Mouse (Mus musculus): ENCODE measurements around the gene Vwa8.
"Not testable (repeated sequence)": the region's sequence is repeated elsewhere in the genome, so short reads cannot be mapped to it uniquely, and the experiment has no call there.

The Vwa8 gene

GRCm38 (mm10) chr14:78984296-78984695 lies 135.4 kb downstream of the Vwa8 start:
- no peak for DNase-seq (ENCODE audit: low spot score in 2 of 2)

- no peak for DNase-seq (ENCODE audit: low spot score in 2 of 2)
Observed at GRCm38 (mm10) chr14:78987543-78987942, 138.7 kb downstream of the Vwa8 start.

GRCm38 (mm10) chr14:78992456-78992855 lies 143.6 kb downstream of the Vwa8 start:
- DNase-seq (ENCODE audit: low spot score in 2 of 2) = no peak

- no peak for DNase-seq (ENCODE audit: low spot score in 2 of 2)
Observed at GRCm38 (mm10) chr14:78993515-78993914, 144.7 kb downstream of the Vwa8 start.

GRCm38 (mm10) chr14:78996359-78996758 lies 147.5 kb downstream of the Vwa8 start:
- no peak for DNase-seq (ENCODE audit: low spot score in 2 of 2)

- no peak for DNase-seq (ENCODE audit: low spot score in 2 of 2)
Observed at GRCm38 (mm10) chr14:79003576-79003975, 154.7 kb downstream of the Vwa8 start.

- not testable (repeated sequence) for DNase-seq (ENCODE audit: low spot score in 2 of 2)
Observed at GRCm38 (mm10) chr14:79017710-79018109, 168.9 kb downstream of the Vwa8 start.

GRCm38 (mm10) chr14:79018564-79018963 lies 169.7 kb downstream of the Vwa8 start:
- DNase-seq (ENCODE audit: low spot score in 2 of 2) = no peak

GRCm38 (mm10) chr14:79021725-79022124 lies 172.9 kb downstream of the Vwa8 start:
- peak in 1 of 2 experiments; percentile 7 for DNase-seq (ENCODE audit: low spot score in 2 of 2)

- DNase-seq (ENCODE audit: low spot score in 2 of 2) = no peak
Observed at GRCm38 (mm10) chr14:79028996-79029575, 180.2 kb downstream of the Vwa8 start.

GRCm38 (mm10) chr14:79030715-79031114 lies 181.9 kb downstream of the Vwa8 start:
- no peak for DNase-seq (ENCODE audit: low spot score in 2 of 2)

GRCm38 (mm10) chr14:79031230-79031740 lies 182.4 kb downstream of the Vwa8 start:
- no peak for DNase-seq (ENCODE audit: low spot score in 2 of 2)

GRCm38 (mm10) chr14:79033396-79033795 lies 184.5 kb downstream of the Vwa8 start:
- no peak for DNase-seq (ENCODE audit: low spot score in 2 of 2)

GRCm38 (mm10) chr14:79034511-79034913 lies 185.7 kb downstream of the Vwa8 start:
- DNase-seq (ENCODE audit: low spot score in 2 of 2) = no peak

GRCm38 (mm10) chr14:79035575-79035974 lies 186.7 kb downstream of the Vwa8 start:
- no peak for DNase-seq (ENCODE audit: low spot score in 2 of 2)

GRCm38 (mm10) chr14:79047186-79047585 lies 198.3 kb downstream of the Vwa8 start:
- no peak for DNase-seq (ENCODE audit: low spot score in 2 of 2)

GRCm38 (mm10) chr14:79047956-79048355 lies 199.1 kb downstream of the Vwa8 start:
- no peak for DNase-seq (ENCODE audit: low spot score in 2 of 2)

GRCm38 (mm10) chr14:79049544-79049943 lies 200.7 kb downstream of the Vwa8 start:
- DNase-seq (ENCODE audit: low spot score in 2 of 2) = no peak

GRCm38 (mm10) chr14:79065636-79066035 lies 216.8 kb downstream of the Vwa8 start:
- no peak for DNase-seq (ENCODE audit: low spot score in 2 of 2)

- no peak for DNase-seq (ENCODE audit: low spot score in 2 of 2)
Observed at GRCm38 (mm10) chr14:79069515-79069914, 220.7 kb downstream of the Vwa8 start.

- no peak for DNase-seq (ENCODE audit: low spot score in 2 of 2)
Observed at GRCm38 (mm10) chr14:79074786-79075185, 225.9 kb downstream of the Vwa8 start.

- peak in 1 of 2 experiments; percentile 46 for DNase-seq (ENCODE audit: low spot score in 2 of 2)
Observed at GRCm38 (mm10) chr14:79076560-79077300, 227.9 kb downstream of the Vwa8 start.

- DNase-seq (ENCODE audit: low spot score in 2 of 2) = no peak
Observed at GRCm38 (mm10) chr14:79083573-79083972, 234.7 kb downstream of the Vwa8 start.
